Mouse (Mus musculus): ENCODE measurements around the gene Nfix.

DNA sequence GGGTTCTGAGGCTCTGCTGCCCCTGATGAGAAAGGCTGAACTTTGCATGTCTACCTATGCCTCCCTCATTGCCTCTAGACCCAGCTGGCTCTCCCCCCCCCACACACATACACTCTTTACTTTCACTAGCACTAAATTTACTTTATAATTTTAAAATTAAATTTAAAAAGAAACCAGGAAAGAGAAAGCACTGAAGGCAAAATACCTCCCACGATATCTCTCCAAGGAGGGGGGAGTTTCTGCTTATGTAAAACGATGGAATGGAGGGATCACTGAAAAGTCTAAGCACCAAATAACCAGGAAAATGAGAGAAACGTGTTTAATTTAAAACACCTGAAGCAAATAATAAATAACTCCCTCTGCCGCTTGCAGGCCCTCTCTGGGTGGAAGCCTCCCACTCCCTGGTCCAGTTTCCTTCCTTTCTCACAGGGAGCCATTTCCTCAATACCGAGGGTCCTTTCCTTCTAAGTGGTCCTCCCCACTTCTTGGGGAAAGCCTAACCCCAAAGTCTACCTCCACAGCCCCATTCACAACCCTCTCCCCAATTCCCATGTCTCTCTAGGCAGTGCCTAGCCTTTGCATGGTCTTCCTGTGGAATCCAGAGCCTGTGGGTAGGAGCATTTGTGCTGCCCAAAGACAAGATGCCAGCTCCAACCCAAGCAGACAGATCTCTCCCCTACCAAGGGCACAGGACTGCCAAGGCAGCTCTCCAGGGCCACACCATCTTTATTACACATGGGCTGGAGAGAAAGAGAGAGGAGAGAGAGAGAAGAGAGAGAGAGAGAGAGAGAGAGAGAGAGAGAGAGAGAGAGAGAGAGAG, 18.2 kb downstream of the Nfix start:
- TF ChIP-seq CTCF (IDR thresholded peaks at IDR 0.05; ENCODE audit: low read depth, low read length) (no peak), POLR2A (IDR thresholded peaks at IDR 0.05; ENCODE audit: insufficient read depth, low read length) (no peak), EP300 (IDR thresholded peaks at IDR 0.05; ENCODE audit: insufficient read depth, low read depth, low read length) (no peak)

All from ES-Bruce4 (cell line).